Mouse (Mus musculus) MEL (cell line): ENCODE measurements around the gene Gli1. TPM values are rescaled to one million over a fixed set of nuclear protein-coding genes. Genes with fewer than 3 reads are reported as not detected.
A peak's percentile ranks its signal among the peaks of the same experiment; 100 is the strongest.

ENCODE experiments used
- DNase-seq: peaks from one replicate; pipeline ENCODE4 v3.0.0; 2011; ENCODE audit warnings: low read depth, low spot score
- H3K27ac ChIP-seq: 2 replicates; pipeline ENCODE4 v1.5.1; 2012; ENCODE audit warnings: low read depth, mild to moderate bottlenecking, control low read depth, low read length, moderate library complexity; ENCODE audit not compliant: control insufficient read depth
- H3K27me3 ChIP-seq, 2 experiments: fragments of 150-350 bp in 1 of 2; sonication (generic) in 1 of 2; 2 replicates each; pipeline ENCODE4 v1.6.1; 2012; ENCODE audit warnings: low read length in 2 of 2, mild to moderate bottlenecking in 2 of 2, improper control_type of control experiment in 1 of 2, moderate library complexity in 1 of 2; ENCODE audit not compliant: insufficient read depth in 2 of 2, control insufficient read depth in 1 of 2
- H3K36me3 ChIP-seq, 2 experiments: 2 replicates each; pipeline ENCODE4 v1.6.1; 2012 to 2014; ENCODE audit warnings: low read length in 2 of 2, improper control_type of control experiment in 1 of 2, inconsistent platforms in 1 of 2, mild to moderate bottlenecking in 1 of 2; ENCODE audit not compliant: insufficient read depth in 2 of 2, control insufficient read depth in 1 of 2
- H3K4me1 ChIP-seq, 2 experiments: fragments of 150-350 bp in 1 of 2; sonication (generic) in 1 of 2; 2 replicates each; pipeline ENCODE4 v1.6.1; 2012; ENCODE audit warnings: low read length in 2 of 2, improper control_type of control experiment in 1 of 2, mild to moderate bottlenecking in 1 of 2; ENCODE audit not compliant: insufficient read depth in 2 of 2, control insufficient read depth in 1 of 2
- H3K4me3 ChIP-seq, 2 experiments: fragments of 150-350 bp in 1 of 2; sonication (generic) in 1 of 2; 2 replicates each; pipeline ENCODE4 v1.5.1; 2012; ENCODE audit warnings: low read depth in 2 of 2, low read length in 2 of 2, mild to moderate bottlenecking in 2 of 2, moderate library complexity in 2 of 2, control low read depth in 1 of 2, improper control_type of control experiment in 1 of 2; ENCODE audit not compliant: control insufficient read depth in 1 of 2, insufficient read depth in 1 of 2
- H3K79me2 ChIP-seq: 2 replicates; pipeline ENCODE4 v1.6.1; 2012; ENCODE audit warnings: mild to moderate bottlenecking, low read length, moderate library complexity; ENCODE audit not compliant: control insufficient read depth, poor library complexity, insufficient read depth
- H3K9ac ChIP-seq: 2 replicates; pipeline ENCODE4 v1.6.1; 2012; ENCODE audit warnings: low read depth, mild to moderate bottlenecking, control low read depth, low read length, moderate library complexity; ENCODE audit not compliant: control insufficient read depth, poor library complexity, severe bottlenecking
- H3K9me3 ChIP-seq: fragments of 150-350 bp; sonication (generic); replicated peaks from 2 replicates; pipeline ENCODE4 v1.6.1; 2012; ENCODE audit warnings: mild to moderate bottlenecking, low read length, improper control_type of control experiment, moderate library complexity; ENCODE audit not compliant: insufficient read depth
- BHLHE40 ChIP-seq: IDR thresholded peaks from 2 replicates; pipeline ENCODE4 v1.6.1; 2012; ENCODE audit warnings: low read depth, mild to moderate bottlenecking, inconsistent platforms, low read length, improper control_type of control experiment, borderline replicate concordance
- CHD2 ChIP-seq: IDR thresholded peaks from 2 replicates; pipeline ENCODE4 v1.6.1; 2011; ENCODE audit warnings: low read length, improper control_type of control experiment
- CTCF ChIP-seq, 3 experiments: IDR thresholded peaks in 2 of 3; conservative IDR thresholded peaks in 1 of 3; 2 replicates each; pipeline ENCODE4 v1.5.1; 2011 to 2012; ENCODE audit warnings: low read length in 3 of 3, low read depth in 2 of 3, mild to moderate bottlenecking in 2 of 3, improper control_type of control experiment in 1 of 3, inconsistent platforms in 1 of 3, mixed read lengths in 1 of 3, moderate library complexity in 1 of 3; ENCODE audit not compliant: control insufficient read depth in 1 of 3, insufficient read depth in 1 of 3, poor library complexity in 1 of 3, severe bottlenecking in 1 of 3
- EP300 ChIP-seq, 2 experiments: IDR thresholded peaks; 2 replicates each; pipeline ENCODE4 v1.6.1; 2011; ENCODE audit warnings: improper control_type of control experiment in 2 of 2, low read length in 2 of 2, low read depth in 1 of 2, mild to moderate bottlenecking in 1 of 2
- KAT2A ChIP-seq: conservative IDR thresholded peaks from 2 replicates; pipeline ENCODE4 v1.6.1; 2012; ENCODE audit warnings: low read depth, low read length, improper control_type of control experiment, inconsistent platforms
- MAFK ChIP-seq: IDR thresholded peaks from 2 replicates; pipeline ENCODE4 v1.6.1; 2011; ENCODE audit warnings: low read depth, mild to moderate bottlenecking, low read length, improper control_type of control experiment, borderline replicate concordance
- MAZ ChIP-seq: IDR thresholded peaks from 2 replicates; pipeline ENCODE4 v1.6.1; 2012; ENCODE audit warnings: low read depth, mild to moderate bottlenecking, inconsistent platforms, low read length, improper control_type of control experiment
- MYC ChIP-seq: IDR thresholded peaks from 2 replicates; pipeline ENCODE4 v1.6.1; 2011; ENCODE audit warnings: low read depth, mild to moderate bottlenecking, low read length, improper control_type of control experiment, moderate library complexity
- POLR2A ChIP-seq, 2 experiments: IDR thresholded peaks; 2 replicates each; pipeline ENCODE4 v1.6.1; 2011 to 2012; ENCODE audit warnings: low read length in 2 of 2, mild to moderate bottlenecking in 2 of 2, control low read depth in 1 of 2, improper control_type of control experiment in 1 of 2, low read depth in 1 of 2, moderate library complexity in 1 of 2; ENCODE audit not compliant: control insufficient read depth in 1 of 2, insufficient read depth in 1 of 2, poor library complexity in 1 of 2
- RAD21 ChIP-seq: IDR thresholded peaks from 2 replicates; pipeline ENCODE4 v1.6.1; 2011; ENCODE audit warnings: mild to moderate bottlenecking, low read depth, low read length, improper control_type of control experiment
- SIN3A ChIP-seq: IDR thresholded peaks from 2 replicates; pipeline ENCODE4 v1.6.1; 2012; ENCODE audit warnings: low read length, improper control_type of control experiment, inconsistent platforms
- SMC3 ChIP-seq: IDR thresholded peaks from 2 replicates; pipeline ENCODE4 v1.6.1; 2011; ENCODE audit warnings: low read depth, low read length, improper control_type of control experiment
- TBP ChIP-seq: IDR thresholded peaks from 2 replicates; pipeline ENCODE4 v1.8.0; 2011; ENCODE audit warnings: low read depth, low read length, improper control_type of control experiment
- TCF12 ChIP-seq: IDR thresholded peaks from 2 replicates; pipeline ENCODE4 v1.6.1; 2014; ENCODE audit warnings: low read depth, mild to moderate bottlenecking, inconsistent platforms, low read length, improper control_type of control experiment, moderate library complexity
- ZC3H11A ChIP-seq: IDR thresholded peaks from 2 replicates; pipeline ENCODE4 v1.6.1; 2012; ENCODE audit warnings: low read depth, mild to moderate bottlenecking, inconsistent platforms, low read length, improper control_type of control experiment
- ZNF384 ChIP-seq: IDR thresholded peaks from 2 replicates; pipeline ENCODE4 v1.6.1; 2012; ENCODE audit warnings: low read depth, mild to moderate bottlenecking, inconsistent platforms, low read length, improper control_type of control experiment
- polyA plus RNA-seq, 2 experiments: library from polyadenylated mRNA; stranded (reverse) in 1 of 2; unstranded in 1 of 2; fragments of >175 nt in 1 of 2; fragments of >200 nt in 1 of 2; gene quantifications; 2 replicates each; pipeline versions ENCODE4 v1.2.1 to v1.2.4; 2012; ENCODE audit warnings: low replicate concordance in 2 of 2, low read depth in 1 of 2; ENCODE audit not compliant: insufficient read length in 2 of 2, insufficient read depth in 1 of 2, missing spikeins in 1 of 2
- total RNA-seq: library from RNA; depleted of rRNA; stranded (reverse); fragments of 300-350 nt; gene quantifications from 2 replicates; pipeline ENCODE4 v1.2.3, GENCODE M21; 2012

The Gli1 gene
- total and polyA plus RNA-seq, 3 experiments: 1.3 to 8.0 TPM; not detected in 1

DNA sequence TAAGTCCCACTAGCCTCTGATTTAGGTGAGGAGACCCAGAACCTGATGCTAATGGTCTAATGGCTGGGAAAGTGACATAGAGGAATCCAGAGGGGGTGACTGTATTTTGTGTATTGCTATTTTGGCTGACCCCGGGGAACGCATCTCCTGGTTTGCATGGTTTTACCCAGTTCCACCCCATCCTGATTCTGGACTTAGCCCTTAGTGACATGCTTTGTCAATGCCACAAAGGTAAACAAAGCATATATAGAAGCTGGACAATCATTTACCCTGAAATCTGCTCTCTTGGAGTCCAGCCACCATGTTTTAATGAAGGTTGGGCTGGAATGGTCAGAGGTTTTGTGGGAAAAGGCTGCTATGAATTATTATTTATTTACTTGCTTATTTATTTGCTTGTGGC, 26.5 kb upstream of the Gli1 start:
- Histone ChIP-seq H3K9ac (no peak overlapping the region), H3K4me1 (no peaks in the 10 kb centered on the region), H3K36me3 (no peaks in the 10 kb centered on the region; a peak in 1 of 4 replicates), H3K79me2 (no peaks in the 10 kb centered on the region), H3K27me3 (no peaks in the 10 kb centered on the region), H3K27ac (no peak overlapping the region), H3K9me3 (no peaks in the 10 kb centered on the region), H3K4me3 (no peak overlapping the region)
- DNase-seq: no peak
- TF ChIP-seq RAD21: no peak
- TF ChIP-seq SIN3A: no peak
- TF ChIP-seq POLR2A (IDR thresholded peaks at IDR 0.05; ENCODE audit: control insufficient read depth in 1 of 2, insufficient read depth in 1 of 2, low read depth in 1 of 2, low read length in 2 of 2, poor library complexity in 1 of 2): no peak
- TF ChIP-seq ZNF384: no peak

- Histone ChIP-seq H3K27me3 (no peaks in the 10 kb centered on the region), H3K27ac (no peak overlapping the region), H3K79me2 (no peaks in the 10 kb centered on the region), H3K9me3 (no peaks in the 10 kb centered on the region), H3K9ac (no peak overlapping the region), H3K4me1 (no peaks in the 10 kb centered on the region), H3K4me3 (no peak overlapping the region), H3K36me3 (no peaks in the 10 kb centered on the region; a peak in 1 of 4 replicates)
- TF ChIP-seq MYC (no peak), MAFK (no peak), BHLHE40 (no peak), KAT2A (no peak), MAZ (no peak), SMC3 (no peak), RAD21 (no peak), CTCF (IDR thresholded peaks at IDR 0.05 in 2 of 3, conservative IDR thresholded peaks at IDR 0.05 in 1 of 3; ENCODE audit: control insufficient read depth in 1 of 3, insufficient read depth in 1 of 3, low read depth in 2 of 3, low read length in 3 of 3, poor library complexity in 1 of 3, severe bottlenecking in 1 of 3) (no peak), TCF12 (no peak), SIN3A (no peak)
- DNase-seq: no peak
Observed at GRCm38 (mm10) chr10:127367116-127367515, 25.3 kb upstream of the Gli1 start.

DNA sequence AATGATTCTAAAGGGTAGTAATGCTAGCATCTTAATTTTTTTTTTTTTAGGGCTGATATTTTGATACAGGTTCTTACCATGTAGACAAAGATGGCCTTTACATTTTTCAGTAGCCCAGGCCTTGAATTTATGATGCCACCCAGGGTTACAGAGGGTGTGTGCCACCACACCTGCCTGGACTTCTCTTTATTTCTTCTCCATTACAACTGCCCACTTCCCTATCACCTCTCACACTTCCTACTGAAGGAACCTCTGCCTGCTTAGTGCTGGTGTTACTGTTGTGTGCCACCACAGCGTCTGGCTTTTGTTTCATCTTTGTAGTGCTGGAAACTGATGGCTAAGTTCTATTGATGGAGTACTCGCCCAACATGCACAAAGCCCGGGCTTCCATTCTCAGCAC, 18.9 kb upstream of the Gli1 start:
- Histone ChIP-seq H3K9ac (no peak overlapping the region), H3K36me3 (no peaks in the 10 kb centered on the region; a peak in 1 of 4 replicates), H3K79me2 (no peaks in the 10 kb centered on the region), H3K27me3 (no peaks in the 10 kb centered on the region), H3K4me1 (0 out of 4 replicates have a peak, but pooled peaks cover 0 to 3% of the 10 kb centered on the region in 2 experiments), H3K9me3 (no peaks in the 10 kb centered on the region), H3K4me3 (no peak overlapping the region), H3K27ac (no peak overlapping the region)
- DNase-seq: no peak
- TF ChIP-seq TBP: no peak
- no peak for TF ChIP-seq ZC3H11A
- peak in 1 of 2 experiments; percentile 15; a peak in 1 of 4 replicates for TF ChIP-seq EP300 (IDR thresholded peaks at IDR 0.05; ENCODE audit: low read depth in 1 of 2, low read length in 2 of 2)
- no peak for TF ChIP-seq CHD2
- TF ChIP-seq TCF12: no peak
- no peak for TF ChIP-seq SMC3
